Mouse (Mus musculus): Measurements from ENCODE around the gene Dync1li2. TPM values are rescaled to one million over a fixed set of nuclear protein-coding genes. Genes with fewer than 3 reads are reported as not detected.

The Dync1li2 gene
- total and polyA plus RNA-seq, 3 experiments, result 12.7 to 22.8 (median 14.3) TPM

DNA sequence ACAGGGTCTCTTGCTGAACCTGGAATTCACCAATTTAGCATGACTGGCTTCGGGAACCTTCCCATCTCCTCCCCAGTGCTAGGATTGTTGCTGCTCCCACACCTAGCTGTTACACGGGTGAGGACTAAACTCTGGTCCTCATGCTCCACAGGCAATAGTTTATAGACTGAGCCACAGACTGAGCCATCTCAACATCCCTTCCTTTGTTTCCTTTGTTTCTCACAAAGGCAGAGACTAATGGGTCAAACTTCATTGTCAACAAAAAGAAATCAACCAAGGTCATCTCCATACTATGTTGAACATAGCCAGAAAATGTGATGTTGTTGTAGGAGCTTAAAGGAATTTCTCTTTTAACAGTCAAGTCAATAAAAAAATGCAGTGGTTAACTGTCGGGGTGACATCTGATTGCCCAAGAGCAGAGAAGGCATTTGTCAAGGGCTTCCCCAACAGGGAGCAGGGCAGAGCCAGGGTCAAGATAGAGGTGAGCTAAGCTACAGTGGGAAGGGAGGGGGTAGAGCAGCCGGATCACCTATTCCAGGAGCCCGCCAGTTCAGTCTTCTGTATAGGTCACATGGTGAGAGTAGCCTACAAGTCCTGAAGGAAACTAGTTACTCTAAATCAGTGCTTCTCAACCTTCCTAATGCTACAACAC lies 9.5 kb downstream of the Dync1li2 start:
- H3K27me3 ChIP-seq (replicated peaks), result no peaks in the 10 kb centered on the region
- H3K79me2 ChIP-seq (replicated peaks; ENCODE audit: control insufficient read depth, extremely low read depth, insufficient read depth, poor library complexity, severe bottlenecking), result no peaks in the 10 kb centered on the region
- no peak overlapping the region for H3K9ac ChIP-seq (ENCODE audit: insufficient read depth, low read depth)
- H3K9me3 ChIP-seq (replicated peaks; ENCODE audit: low read length), result peaks cover 2% of the 10 kb centered on the region
- in situ Hi-C loops (cut with MboI; ENCODE audit: low pct_ligation_motif_present, low pct_unique_long_range_greater_than_20kb, low sequenced_read_pairs) (no loop called here), dilution Hi-C loops (cut with MboI; ENCODE audit: extremely low pct_ligation_motif_present, extremely low pct_unique_long_range_greater_than_20kb, low sequenced_read_pairs) (no loop called here)
- H3K27ac ChIP-seq (ENCODE audit: insufficient read depth, low read depth), result no peak overlapping the region
- no peak for DNase-seq (ENCODE audit: extremely low read depth)
- 0 out of 4 replicates have a peak, but pooled peaks cover 0 to 7% of the 10 kb centered on the region in 2 experiments for H3K4me1 ChIP-seq (ENCODE audit: control insufficient read depth in 1 of 2, insufficient read depth in 2 of 2)
- peaks cover 69 to 93% of the 10 kb centered on the region in 2 experiments for H3K36me3 ChIP-seq (replicated peaks in 1 of 2; ENCODE audit: control insufficient read depth in 1 of 2, insufficient read depth in 1 of 2, low read length in 1 of 2)
- no peak overlapping the region for H3K4me3 ChIP-seq (replicated peaks in 1 of 3; ENCODE audit: low read depth in 2 of 3, low read length in 2 of 3, poor library complexity in 1 of 3)
- no peak overlapping the region for H3K4me2 ChIP-seq (ENCODE audit: insufficient read depth, low read depth, poor library complexity, severe bottlenecking)
- TF ChIP-seq ZKSCAN1 (IDR thresholded peaks at IDR 0.05; ENCODE audit: borderline replicate concordance, low read depth, low read length), result no peak
- TF ChIP-seq MAFK (IDR thresholded peaks at IDR 0.05; ENCODE audit: insufficient replicate concordance, low read length), result no peak
- TF ChIP-seq JUN (IDR thresholded peaks at IDR 0.05; ENCODE audit: insufficient read depth, low read depth, low read length), result no peak
- no peak for TF ChIP-seq USF1 (IDR thresholded peaks at IDR 0.05; ENCODE audit: low read depth, low read length)

GRCm38 (mm10) chr8:104432656-104433055 lies 10.2 kb downstream of the Dync1li2 start:
- no peaks in the 10 kb centered on the region for H3K27me3 ChIP-seq (replicated peaks)
- H3K9ac ChIP-seq (ENCODE audit: insufficient read depth, low read depth), result no peak overlapping the region
- H3K4me3 ChIP-seq (replicated peaks in 1 of 3; ENCODE audit: low read depth in 2 of 3, low read length in 2 of 3, poor library complexity in 1 of 3), result no peak overlapping the region
- H3K36me3 ChIP-seq (replicated peaks in 1 of 2; ENCODE audit: control insufficient read depth in 1 of 2, insufficient read depth in 1 of 2, low read length in 1 of 2), result peaks cover 73 to 96% of the 10 kb centered on the region in 2 experiments
- no peaks in the 10 kb centered on the region for H3K79me2 ChIP-seq (replicated peaks; ENCODE audit: control insufficient read depth, extremely low read depth, insufficient read depth, poor library complexity, severe bottlenecking)
- DNase-seq (ENCODE audit: extremely low read depth), result no peak
- no peak overlapping the region for H3K27ac ChIP-seq (ENCODE audit: insufficient read depth, low read depth)
- in situ Hi-C loops (cut with MboI; ENCODE audit: low pct_ligation_motif_present, low pct_unique_long_range_greater_than_20kb, low sequenced_read_pairs), result no loop called here
- TF ChIP-seq KAT2A (IDR thresholded peaks at IDR 0.05; ENCODE audit: insufficient replicate concordance, low read length), result no peak
- dilution Hi-C loops (cut with MboI; ENCODE audit: extremely low pct_ligation_motif_present, extremely low pct_unique_long_range_greater_than_20kb, low sequenced_read_pairs), result no loop called here
- H3K4me2 ChIP-seq (ENCODE audit: insufficient read depth, low read depth, poor library complexity, severe bottlenecking), result no peak overlapping the region
- H3K9me3 ChIP-seq (replicated peaks; ENCODE audit: low read length), result peaks cover 2% of the 10 kb centered on the region
- H3K4me1 ChIP-seq (ENCODE audit: control insufficient read depth in 1 of 2, insufficient read depth in 2 of 2), result 0 out of 4 replicates have a peak, but pooled peaks cover 0 to 7% of the 10 kb centered on the region in 2 experiments

- no peaks in the 10 kb centered on the region for H3K79me2 ChIP-seq (replicated peaks; ENCODE audit: control insufficient read depth, extremely low read depth, insufficient read depth, poor library complexity, severe bottlenecking)
- no peak for DNase-seq (ENCODE audit: extremely low read depth)
- TF ChIP-seq NRF1 (IDR thresholded peaks at IDR 0.05; ENCODE audit: low read depth, low read length), result no peak
- TF ChIP-seq ZNF384 (IDR thresholded peaks at IDR 0.05; ENCODE audit: low read depth, low read length), result no peak
- TF ChIP-seq HCFC1 (IDR thresholded peaks at IDR 0.05; ENCODE audit: low read depth, low read length), result no peak
- TF ChIP-seq ZMIZ1 (IDR thresholded peaks at IDR 0.05; ENCODE audit: low read depth, low read length), result no peak
- no peak for TF ChIP-seq IRF4 (IDR thresholded peaks at IDR 0.05; ENCODE audit: low read depth, low read length)
- no peak for TF ChIP-seq ETS1 (conservative IDR thresholded peaks at IDR 0.05; ENCODE audit: low read depth, low read length)
- TF ChIP-seq CTCF (conservative IDR thresholded peaks at IDR 0.05 in 1 of 2, IDR thresholded peaks at IDR 0.05 in 1 of 2; ENCODE audit: low read depth in 2 of 2, low read length in 2 of 2), result no peak
- no peak for TF ChIP-seq SIN3A (IDR thresholded peaks at IDR 0.05; ENCODE audit: low read length)
- no peak for TF ChIP-seq TCF12 (IDR thresholded peaks at IDR 0.05; ENCODE audit: low read depth, low read length)
- H3K4me3 ChIP-seq (replicated peaks in 1 of 3; ENCODE audit: low read depth in 2 of 3, low read length in 2 of 3, poor library complexity in 1 of 3), result no peak overlapping the region
- peaks cover 74 to 96% of the 10 kb centered on the region in 2 experiments for H3K36me3 ChIP-seq (replicated peaks in 1 of 2; ENCODE audit: control insufficient read depth in 1 of 2, insufficient read depth in 1 of 2, low read length in 1 of 2)
- dilution Hi-C loops (cut with MboI; ENCODE audit: extremely low pct_ligation_motif_present, extremely low pct_unique_long_range_greater_than_20kb, low sequenced_read_pairs), result no loop called here
- peaks cover 2% of the 10 kb centered on the region for H3K9me3 ChIP-seq (replicated peaks; ENCODE audit: low read length)
- H3K4me1 ChIP-seq (ENCODE audit: control insufficient read depth in 1 of 2, insufficient read depth in 2 of 2), result 0 out of 4 replicates have a peak, but pooled peaks cover 0 to 7% of the 10 kb centered on the region in 2 experiments
- no peak overlapping the region for H3K4me2 ChIP-seq (ENCODE audit: insufficient read depth, low read depth, poor library complexity, severe bottlenecking)
- no peak overlapping the region for H3K9ac ChIP-seq (ENCODE audit: insufficient read depth, low read depth)
- in situ Hi-C loops (cut with MboI; ENCODE audit: low pct_ligation_motif_present, low pct_unique_long_range_greater_than_20kb, low sequenced_read_pairs), result no loop called here
- H3K27ac ChIP-seq (ENCODE audit: insufficient read depth, low read depth), result no peak overlapping the region
- H3K27me3 ChIP-seq (replicated peaks), result no peaks in the 10 kb centered on the region
Observed at GRCm38 (mm10) chr8:104430230-104430629, 12.6 kb downstream of the Dync1li2 start.

Measured in CH12.LX (cell line).